In the genomic region with DNA sequence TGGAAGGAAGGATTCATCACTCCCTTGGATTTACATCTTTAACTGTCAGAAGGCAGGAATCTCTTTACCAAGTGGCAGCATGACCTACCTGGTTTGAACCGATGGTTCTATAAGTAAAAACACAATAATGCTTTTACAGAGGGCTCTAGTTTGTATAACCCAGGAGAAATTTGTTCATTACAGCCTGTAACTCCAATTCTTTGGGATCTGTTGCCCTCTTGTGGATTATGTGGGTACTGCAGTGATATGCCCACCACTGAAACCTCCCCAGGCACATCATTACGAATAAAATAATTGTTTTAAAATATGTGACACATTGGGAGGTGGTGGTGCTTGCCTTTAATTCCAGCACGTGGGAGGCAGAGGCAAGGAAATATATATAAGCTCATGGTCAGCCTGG, we compare ENCODE assay signal across 9 mouse cellular contexts.
DNase-seq lines count a peak whose midpoint lies in the region; ATAC-seq and TF ChIP-seq lines count a peak whose summit lies in the region.
"Had no signal": no experiment of that assay in that cellular context is flagged by ENCODE, and none has a peak within 500 bp of the region (broad histone marks: within the 10 kb centered on the region; RNA-seq: fewer than 3 reads in every experiment).

No protein-coding gene starts in this region.

- no peak overlapping the region for H3K27ac ChIP-seq in heart, postnatal 0 days (ENCODE audit: low read depth)
- H3K27ac ChIP-seq in midbrain, embryonic 15.5 days: no peak overlapping the region
- H3K27ac ChIP-seq: limb, embryonic 12.5 days had no signal

- no peak overlapping the region for H3K4me2 ChIP-seq in heart, postnatal 0 days (ENCODE audit: low read depth, low read length)
- no peak overlapping the region for H3K4me2 ChIP-seq in midbrain, embryonic 15.5 days
- H3K4me2 ChIP-seq: limb, embryonic 12.5 days had no signal

- peak; percentile 75 for TF ChIP-seq CTCF in heart, postnatal 0 days (IDR thresholded peaks at IDR 0.05; ENCODE audit: low read depth)
- peak; percentile 73 for TF ChIP-seq CTCF in Patski (IDR thresholded peaks at IDR 0.05)

- no peak for ATAC-seq in heart, postnatal 0 days (ENCODE audit: insufficient read depth, low read depth)
- ATAC-seq in Patski: no peak
- ATAC-seq in common myeloid progenitor, adult 5-6 weeks (replicated peaks; ENCODE audit: low read depth, poor library complexity, severe bottlenecking): peak; percentile 72; the same call in 1 of the 2 replicates
- ATAC-seq in midbrain, embryonic 15.5 days (replicated peaks): peak; percentile 75; the same call in 1 of the 2 replicates

- no peak overlapping the region for H3K9ac ChIP-seq in heart, postnatal 0 days (replicated peaks; ENCODE audit: low read depth, low read length)
- no peak overlapping the region for H3K9ac ChIP-seq in midbrain, embryonic 15.5 days
- H3K9ac ChIP-seq: limb, embryonic 12.5 days had no signal

- CTCF ChIA-PET in Patski (lab: Charles Lee): interaction anchor here (0.9 to 1.5 kb wide), 3 partner anchors 16 to 299 kb away, joined by 3 to 4 read pairs (median 3); no protein-coding TSS in a partner anchor

- DNase-seq in heart, postnatal 0 days (ENCODE audit: low spot score): peak; percentile 16
- no peak for DNase-seq in heart, adult 11 months
- peak; percentile 6 for DNase-seq in Patski (ENCODE audit: low read depth, low spot score)
- peak; percentile 62 for DNase-seq in heart, postnatal 4 days
- DNase-seq in left cerebral cortex, postnatal 10 days (ENCODE audit: extremely low spot score in 1 of 2, low spot score in 2 of 2): peak; percentile 28 to 55
- DNase-seq in testis, postnatal 10 days (ENCODE audit: low spot score): peak; percentile 73

- TF ChIP-seq EP300 in heart, postnatal 0 days (IDR thresholded peaks at IDR 0.05; ENCODE audit: low read depth): no peak

- no peaks in the 10 kb centered on the region for H3K9me3 ChIP-seq in heart, postnatal 0 days (replicated peaks; ENCODE audit: control insufficient read depth, low read length)
- no peaks in the 10 kb centered on the region for H3K9me3 ChIP-seq in midbrain, embryonic 15.5 days
- H3K9me3 ChIP-seq: limb, embryonic 12.5 days had no signal

- WGBS in heart, postnatal 0 days: 8% methylated on average over 3 of the region's 3 CpGs
- 14% methylated on average over 3 of the region's 3 CpGs for WGBS in midbrain, embryonic 15.5 days

- no peaks in the 10 kb centered on the region for H3K36me3 ChIP-seq in heart, postnatal 0 days (replicated peaks; ENCODE audit: control insufficient read depth, insufficient read depth, low read length)
- H3K36me3 ChIP-seq in midbrain, embryonic 15.5 days (replicated peaks): no peaks in the 10 kb centered on the region
- H3K36me3 ChIP-seq: limb, embryonic 12.5 days had no signal

- no peak overlapping the region for H3K4me3 ChIP-seq in heart, postnatal 0 days (ENCODE audit: low read depth, low read length)
- no peak overlapping the region for H3K4me3 ChIP-seq in midbrain, embryonic 15.5 days
- H3K4me3 ChIP-seq: limb, embryonic 12.5 days had no signal

- POLR2A ChIA-PET in Patski (lab: Charles Lee): no interaction called here

- no peaks in the 10 kb centered on the region for H3K4me1 ChIP-seq in heart, postnatal 0 days (ENCODE audit: control insufficient read depth, insufficient read depth)
- no peaks in the 10 kb centered on the region for H3K4me1 ChIP-seq in midbrain, embryonic 15.5 days
- H3K4me1 ChIP-seq: limb, embryonic 12.5 days had no signal

- intact Hi-C loops in left cerebral cortex, postnatal 10 days (cut with DNase I): loop anchor here (5.0 to 10.0 kb wide), 3 partner anchors 317 to 1178 kb away; no protein-coding TSS in a partner anchor

- no peaks in the 10 kb centered on the region for H3K27me3 ChIP-seq in heart, postnatal 0 days (ENCODE audit: control insufficient read depth, insufficient read depth, low read length)
- H3K27me3 ChIP-seq in Patski: peaks cover 12% of the 10 kb centered on the region
- H3K27me3 ChIP-seq in midbrain, embryonic 15.5 days (replicated peaks): no peaks in the 10 kb centered on the region
- H3K27me3 ChIP-seq: limb, embryonic 12.5 days had no signal

- in situ Hi-C loops in Patski (cut with MboI; ENCODE audit: low pct_unique_long_range_greater_than_20kb): loop anchor here (5.0 to 25.0 kb wide), 5 partner anchors 317 to 1178 kb away; no protein-coding TSS in a partner anchor

Comparison
In these comparisons a context has a peak if more than half of its experiments do, and no peak if none do; other contexts are left out.
1. ATAC-seq: peak in common myeloid progenitor, adult 5-6 weeks (single experiment) and midbrain, embryonic 15.5 days (single experiment); none in heart, postnatal 0 days (single experiment) and Patski (single experiment).